Mouse (Mus musculus): ENCODE data around the gene Slc39a11. TPM values are rescaled to one million over a fixed set of nuclear protein-coding genes. Genes with fewer than 3 reads are reported as not detected.

The Slc39a11 gene
- polyA plus RNA-seq, 1 experiment = 16.9 TPM

DNA sequence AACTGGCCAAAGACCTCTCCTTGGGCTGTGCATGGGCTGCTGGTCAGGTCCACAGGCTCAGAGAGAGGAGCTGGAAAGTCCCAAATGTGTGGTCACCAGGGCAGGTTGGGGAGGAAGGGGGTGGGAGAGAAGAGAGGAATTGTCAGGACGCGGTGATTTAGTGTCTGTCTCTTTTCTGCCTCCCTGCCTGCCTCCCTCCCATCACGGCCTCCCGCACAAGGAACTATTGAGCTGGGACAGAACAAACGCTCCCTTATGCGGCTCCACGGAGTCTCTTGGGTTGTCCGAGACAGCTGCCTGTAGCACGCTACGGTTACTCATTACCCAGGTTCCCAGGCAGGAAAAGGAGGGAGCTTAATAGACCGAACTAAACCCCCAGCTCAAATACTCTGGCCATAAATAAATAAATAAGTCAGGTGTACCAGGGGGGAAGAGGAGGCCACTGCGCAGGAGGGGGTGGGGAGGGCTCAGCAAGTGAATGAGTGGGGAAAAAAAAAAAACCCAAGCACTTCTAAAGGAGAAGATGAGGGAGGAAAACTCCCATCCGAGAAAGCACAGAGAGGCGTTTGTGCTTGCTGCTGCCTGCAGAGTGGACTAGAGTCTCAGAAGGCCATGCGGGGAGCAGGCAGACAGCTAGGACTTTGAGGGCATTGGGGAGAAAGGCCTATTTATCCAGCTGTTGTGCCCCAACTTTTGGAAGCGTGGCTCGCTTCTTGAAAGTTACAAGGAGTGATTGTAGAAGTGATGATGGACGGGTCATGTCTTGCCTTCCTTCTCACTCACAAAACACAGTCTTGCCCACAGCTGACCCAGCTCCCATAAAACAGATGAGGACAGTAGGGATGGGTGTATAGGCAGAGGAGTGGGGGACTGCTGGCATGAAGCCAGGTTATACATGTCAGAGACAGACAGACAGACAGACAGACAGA is 428.3 kb downstream of the Slc39a11 start:
- Histone ChIP-seq H3K4me3 (replicated peaks; ENCODE audit: extremely low read depth, low read depth, low read length) (no peak overlapping the region), H3K4me1 (ENCODE audit: control insufficient read depth, insufficient read depth, low read length) (no peaks in the 10 kb centered on the region)
- no peak for DNase-seq
- no peak for TF ChIP-seq POLR2A (IDR thresholded peaks at IDR 0.05; ENCODE audit: borderline replicate concordance, extremely low read depth, low read depth, low read length)
- TF ChIP-seq CTCF (IDR thresholded peaks at IDR 0.05; ENCODE audit: insufficient read depth, low read length) = no peak
- WGBS = 50% methylated on average over 18 of the region's 18 CpGs

DNA sequence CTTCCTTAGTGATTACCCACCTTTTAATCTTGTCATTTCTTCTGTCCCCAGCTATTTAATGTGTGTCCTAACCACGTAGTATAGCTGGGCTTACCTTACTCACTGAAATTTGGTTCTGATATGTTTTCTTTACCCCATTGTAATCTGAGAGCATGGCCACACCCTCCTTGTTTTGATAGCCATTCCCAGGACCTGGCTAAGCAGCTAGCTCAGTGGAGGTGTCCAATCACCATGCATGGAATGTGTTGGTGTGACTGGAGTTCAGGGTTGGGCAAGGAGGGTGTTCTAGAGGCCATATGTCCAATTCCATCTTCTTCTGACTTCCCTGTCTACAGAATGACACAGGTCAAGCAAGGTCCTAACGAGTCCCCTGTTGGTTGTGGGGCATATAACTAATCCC is 429.2 kb downstream of the Slc39a11 start:
- WGBS = 57% methylated on average over 2 of the region's 2 CpGs
- DNase-seq = no peak
- no peak for TF ChIP-seq CTCF (IDR thresholded peaks at IDR 0.05; ENCODE audit: insufficient read depth, low read length)
- TF ChIP-seq POLR2A (IDR thresholded peaks at IDR 0.05; ENCODE audit: borderline replicate concordance, extremely low read depth, low read depth, low read length) = no peak
- H3K4me1 ChIP-seq (ENCODE audit: control insufficient read depth, insufficient read depth, low read length) = no peaks in the 10 kb centered on the region
- H3K4me3 ChIP-seq (replicated peaks; ENCODE audit: extremely low read depth, low read depth, low read length) = no peak overlapping the region

DNA sequence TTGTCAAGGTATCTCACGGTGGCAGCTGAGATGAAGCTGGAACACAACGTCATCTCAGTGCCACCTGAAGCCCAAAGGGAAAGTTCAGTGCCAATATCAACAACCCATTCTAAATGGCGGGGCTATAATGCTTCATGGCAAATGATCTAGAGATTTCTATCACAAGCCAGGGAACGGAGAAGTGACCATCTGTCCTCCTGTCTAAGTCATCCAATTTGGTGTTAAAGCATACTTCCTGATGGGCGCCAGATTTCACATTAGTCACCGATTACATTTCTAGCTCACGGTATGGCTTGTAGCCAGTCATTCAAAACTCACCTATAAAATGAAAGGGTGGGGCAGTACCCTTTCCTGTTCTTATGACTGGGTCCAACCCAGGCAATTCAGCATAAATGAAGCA is 435.1 kb downstream of the Slc39a11 start:
- DNase-seq = no peak
- WGBS = 65% methylated on average over 7 of the region's 7 CpGs
- TF ChIP-seq CTCF (IDR thresholded peaks at IDR 0.05; ENCODE audit: insufficient read depth, low read length) = no peak
- TF ChIP-seq POLR2A (IDR thresholded peaks at IDR 0.05; ENCODE audit: borderline replicate concordance, extremely low read depth, low read depth, low read length) = no peak

DNA sequence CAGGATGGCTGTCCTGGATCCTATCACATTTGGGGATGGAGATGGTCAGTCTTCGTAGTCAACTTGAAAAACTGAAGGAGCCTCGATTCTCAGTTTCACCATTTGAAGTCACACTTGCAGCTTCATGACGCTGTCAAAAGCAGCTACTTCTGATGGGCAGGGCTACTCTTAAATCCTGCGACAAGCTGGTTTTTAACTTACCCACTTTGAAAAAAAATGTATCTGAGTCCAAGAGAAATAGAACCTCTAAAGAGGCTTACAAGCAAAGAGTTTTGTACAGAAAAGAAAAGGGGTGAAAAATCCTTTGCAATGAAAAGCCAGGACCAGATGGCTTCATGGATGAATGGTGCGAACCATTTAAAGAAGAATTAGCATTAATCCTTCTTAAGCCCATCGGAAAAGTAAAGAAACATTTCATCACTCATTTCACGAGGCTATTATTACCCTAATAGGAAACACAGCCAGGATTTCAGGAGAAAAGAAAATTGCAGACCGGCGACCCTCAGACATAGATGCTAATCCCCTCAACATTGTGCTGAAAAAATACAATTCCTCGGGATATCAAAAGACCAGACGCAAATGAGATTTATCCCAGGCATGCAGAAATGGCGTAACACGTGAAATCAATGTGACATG is 437.4 kb downstream of the Slc39a11 start:
- TF ChIP-seq POLR2A (IDR thresholded peaks at IDR 0.05; ENCODE audit: borderline replicate concordance, extremely low read depth, low read depth, low read length) = no peak
- TF ChIP-seq CTCF (IDR thresholded peaks at IDR 0.05; ENCODE audit: insufficient read depth, low read length) = no peak
- WGBS = 77% methylated on average over 13 of the region's 13 CpGs
- DNase-seq = no peak

More for the DNA sequence above, 435.1 kb downstream of the Slc39a11 start:
- Histone ChIP-seq H3K4me1 (ENCODE audit: control insufficient read depth, insufficient read depth, low read length) (no peaks in the 10 kb centered on the region), H3K4me3 (replicated peaks; ENCODE audit: extremely low read depth, low read depth, low read length) (no peak overlapping the region)

DNA sequence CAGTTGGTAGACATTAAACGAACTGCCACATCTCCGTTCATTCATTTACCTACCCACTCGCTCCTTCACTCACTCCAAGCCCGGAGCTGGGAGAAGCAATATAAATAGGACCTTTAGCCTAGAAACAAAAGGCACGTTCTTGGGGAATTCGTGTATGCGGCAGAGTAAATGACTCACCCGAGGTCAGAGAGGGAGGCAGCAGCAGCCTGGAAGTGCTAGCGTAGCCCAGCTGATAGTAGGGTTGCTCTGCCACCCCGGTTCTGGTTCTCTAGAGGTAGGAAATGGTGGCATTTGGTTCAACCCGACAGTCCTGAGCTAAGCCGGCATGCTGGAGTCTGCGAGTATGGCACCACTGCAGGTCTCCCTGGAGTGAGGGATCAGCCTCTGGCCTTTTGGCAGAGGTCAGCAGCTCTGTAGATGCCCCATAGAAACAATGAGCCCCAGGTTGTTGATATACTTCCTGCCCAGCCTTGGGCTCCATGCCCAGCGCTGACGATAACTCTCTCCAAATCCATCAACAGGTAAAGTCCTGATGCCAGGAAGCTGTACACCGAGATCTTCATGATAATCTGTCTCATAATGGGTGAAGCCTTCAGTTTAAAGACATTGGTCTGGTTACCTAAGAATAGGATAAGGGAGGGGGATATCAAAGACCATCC is 440.5 kb downstream of the Slc39a11 start:
- 45% methylated on average over 16 of the region's 16 CpGs for whole genome bisulfite sequencing
- TF ChIP-seq POLR2A (IDR thresholded peaks at IDR 0.05; ENCODE audit: borderline replicate concordance, extremely low read depth, low read depth, low read length) = no peak
- no peak for TF ChIP-seq CTCF (IDR thresholded peaks at IDR 0.05; ENCODE audit: insufficient read depth, low read length)
- Histone ChIP-seq H3K4me1 (ENCODE audit: control insufficient read depth, insufficient read depth, low read length) (0 out of 2 replicates have a peak, but pooled peaks cover 4% of the 10 kb centered on the region), H3K4me3 (replicated peaks; ENCODE audit: extremely low read depth, low read depth, low read length) (no peak overlapping the region)
- no peak for DNase-seq

More for the DNA sequence above, 437.4 kb downstream of the Slc39a11 start:
- Histone ChIP-seq H3K4me1 (ENCODE audit: control insufficient read depth, insufficient read depth, low read length) (0 out of 2 replicates have a peak, but pooled peaks cover 4% of the 10 kb centered on the region), H3K4me3 (replicated peaks; ENCODE audit: extremely low read depth, low read depth, low read length) (no peak overlapping the region)

DNA sequence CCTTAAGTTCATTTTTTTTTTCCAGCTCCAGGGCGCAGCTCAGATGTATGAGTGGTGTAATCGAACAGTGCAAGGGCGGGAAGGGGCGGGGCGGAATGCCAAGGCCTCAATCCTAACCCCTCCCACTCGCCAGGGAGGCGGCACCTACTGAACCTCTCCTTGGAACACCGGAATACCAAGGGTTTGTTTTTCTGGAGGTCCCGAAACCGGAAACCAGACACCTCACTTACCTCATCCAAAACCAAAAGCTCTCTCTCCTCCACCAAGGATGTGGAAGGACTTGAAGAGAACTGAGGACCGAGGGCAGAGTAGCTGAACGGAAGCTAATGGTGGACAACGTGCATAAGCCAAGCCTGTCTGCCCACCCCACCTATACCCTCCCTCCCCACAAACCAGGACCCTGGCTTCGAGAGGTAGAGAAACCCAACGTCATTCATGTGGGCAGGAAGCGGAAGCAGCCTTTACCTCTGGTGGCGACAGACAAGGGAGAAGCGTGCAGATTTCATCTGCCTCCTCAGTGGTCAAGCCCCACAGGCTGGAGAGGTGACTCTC is 441.3 kb downstream of the Slc39a11 start:
- DNase-seq = no peak
- Histone ChIP-seq H3K4me3 (replicated peaks; ENCODE audit: extremely low read depth, low read depth, low read length) (peak overlapping the region; percentile 16), H3K4me1 (ENCODE audit: control insufficient read depth, insufficient read depth, low read length) (0 out of 2 replicates have a peak, but pooled peaks cover 4% of the 10 kb centered on the region)
- 53% methylated on average over 18 of the region's 18 CpGs for WGBS
- no peak for TF ChIP-seq CTCF (IDR thresholded peaks at IDR 0.05; ENCODE audit: insufficient read depth, low read length)
- no peak for TF ChIP-seq POLR2A (IDR thresholded peaks at IDR 0.05; ENCODE audit: borderline replicate concordance, extremely low read depth, low read depth, low read length)

DNA sequence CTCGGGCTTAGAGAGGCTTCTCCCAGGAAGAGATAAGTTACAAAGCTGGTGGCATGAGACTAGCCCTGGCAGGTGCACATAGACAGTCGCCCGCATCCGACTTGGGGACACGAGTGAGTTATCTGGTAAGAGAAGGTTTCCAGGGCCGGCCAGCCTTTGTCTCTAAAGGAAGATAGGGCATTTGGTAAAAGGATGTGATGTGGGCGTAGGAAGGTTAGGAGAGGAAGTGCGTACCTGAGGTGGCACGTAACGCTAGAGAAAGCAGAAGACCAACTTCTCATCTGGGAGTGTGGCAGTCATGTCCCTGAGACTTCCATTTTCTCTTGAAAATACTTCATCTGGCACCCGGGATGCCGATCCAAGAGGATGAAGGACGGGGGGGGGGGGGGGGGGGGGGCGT is 441.9 kb downstream of the Slc39a11 start:
- no peak for DNase-seq
- H3K4me1 ChIP-seq (ENCODE audit: control insufficient read depth, insufficient read depth, low read length) = 0 out of 2 replicates have a peak, but pooled peaks cover 4% of the 10 kb centered on the region
- 70% methylated on average over 14 of the region's 14 CpGs for WGBS
- TF ChIP-seq POLR2A (IDR thresholded peaks at IDR 0.05; ENCODE audit: borderline replicate concordance, extremely low read depth, low read depth, low read length) (no peak), CTCF (IDR thresholded peaks at IDR 0.05; ENCODE audit: insufficient read depth, low read length) (no peak)
- H3K4me3 ChIP-seq (replicated peaks; ENCODE audit: extremely low read depth, low read depth, low read length) = no peak overlapping the region

DNA sequence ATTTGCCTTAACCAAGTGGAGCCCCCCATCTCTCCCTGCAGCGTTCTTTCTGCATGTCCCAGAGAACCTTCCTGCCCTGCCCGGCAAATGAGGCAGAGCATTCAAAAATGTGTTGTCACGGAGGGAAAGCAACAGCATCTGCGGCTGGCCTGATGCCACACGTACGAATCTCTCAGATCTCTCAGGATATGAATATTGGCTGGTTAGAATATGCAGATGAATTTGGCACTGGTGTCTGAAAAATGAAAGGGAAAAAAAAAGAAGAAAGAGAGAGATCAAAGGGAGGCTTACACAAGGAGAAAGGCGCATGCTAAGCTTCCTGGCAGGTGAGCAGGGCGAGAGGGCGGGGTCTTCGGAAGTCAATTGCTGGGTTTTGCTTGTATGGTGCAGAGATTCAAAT is 443.8 kb downstream of the Slc39a11 start:
- H3K4me1 ChIP-seq (ENCODE audit: control insufficient read depth, insufficient read depth, low read length) = 0 out of 2 replicates have a peak, but pooled peaks cover 4% of the 10 kb centered on the region
- TF ChIP-seq CTCF (IDR thresholded peaks at IDR 0.05; ENCODE audit: insufficient read depth, low read length) (no peak), POLR2A (IDR thresholded peaks at IDR 0.05; ENCODE audit: borderline replicate concordance, extremely low read depth, low read depth, low read length) (no peak)
- no peak overlapping the region for H3K4me3 ChIP-seq (replicated peaks; ENCODE audit: extremely low read depth, low read depth, low read length)
- WGBS = 75% methylated on average over 10 of the region's 10 CpGs
- DNase-seq = no peak

DNA sequence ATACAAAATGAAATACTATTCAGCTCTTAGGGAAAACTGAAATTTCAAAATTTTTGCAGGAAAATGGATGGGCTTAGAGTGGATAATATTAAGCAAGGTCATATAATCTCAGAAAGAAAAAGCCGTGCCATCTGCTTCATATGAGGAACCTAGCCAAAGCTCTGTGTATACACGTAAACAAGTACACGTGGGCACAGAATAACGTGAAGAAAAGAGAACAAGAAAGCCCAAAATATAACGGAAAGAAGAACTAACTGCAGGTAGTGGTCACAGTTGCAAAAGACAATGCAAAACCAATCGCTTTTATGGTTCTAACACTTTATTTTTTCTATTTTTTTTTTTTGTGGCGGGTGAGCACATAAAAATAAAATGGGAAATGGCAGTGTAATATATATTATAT is 446.9 kb downstream of the Slc39a11 start:
- WGBS = 80% methylated on average over 7 of the region's 7 CpGs
- TF ChIP-seq CTCF (IDR thresholded peaks at IDR 0.05; ENCODE audit: insufficient read depth, low read length) (no peak), POLR2A (IDR thresholded peaks at IDR 0.05; ENCODE audit: borderline replicate concordance, extremely low read depth, low read depth, low read length) (no peak)
- no peak overlapping the region for H3K4me3 ChIP-seq (replicated peaks; ENCODE audit: extremely low read depth, low read depth, low read length)
- no peak for DNase-seq
- H3K4me1 ChIP-seq (ENCODE audit: control insufficient read depth, insufficient read depth, low read length) = peaks cover 2% of the 10 kb centered on the region; the same call in 1 of the 2 replicates
